Mouse (Mus musculus) CH12.LX (cell line): ENCODE results near the gene Mettl24. TPM values are rescaled to one million over a fixed set of nuclear protein-coding genes. Genes with fewer than 3 reads are reported as not detected.

Experiments used
- DNase-seq: peaks from one replicate; pipeline ENCODE4 v3.0.0-alpha.2; 2013; ENCODE audit errors: extremely low read depth
- H3K27ac ChIP-seq: 2 replicates; pipeline ENCODE4 v1.5.1; 2012; ENCODE audit warnings: low read depth, mild to moderate bottlenecking, control low read depth, moderate library complexity; ENCODE audit not compliant: insufficient read depth
- H3K27me3 ChIP-seq: replicated peaks from 2 replicates; pipeline ENCODE3; 2012; ENCODE audit warnings: inconsistent platforms
- H3K36me3 ChIP-seq, 2 experiments: replicated peaks in 1 of 2; 2 replicates each; pipeline versions ENCODE3 to v1.6.1; 2012; ENCODE audit warnings: inconsistent platforms in 1 of 2, low read length in 1 of 2, mild to moderate bottlenecking in 1 of 2, mixed read lengths in 1 of 2, moderate library complexity in 1 of 2; ENCODE audit not compliant: control insufficient read depth in 1 of 2, insufficient read depth in 1 of 2
- H3K4me1 ChIP-seq, 2 experiments: 2 replicates each; pipeline ENCODE4 v1.6.1; 2012; ENCODE audit warnings: inconsistent platforms in 1 of 2, moderate library complexity in 1 of 2; ENCODE audit not compliant: insufficient read depth in 2 of 2, control insufficient read depth in 1 of 2
- H3K4me2 ChIP-seq: 2 replicates; pipeline ENCODE4 v1.6.1; 2012; ENCODE audit warnings: low read depth, mild to moderate bottlenecking, control low read depth; ENCODE audit not compliant: poor library complexity, insufficient read depth, severe bottlenecking
- H3K4me3 ChIP-seq, 3 experiments: fragments of 150-350 bp in 1 of 3; sonication (generic) in 1 of 3; replicated peaks in 1 of 3; 2 replicates each; pipeline versions ENCODE3 to v1.5.1; 2011 to 2012; ENCODE audit warnings: low read depth in 2 of 3, low read length in 2 of 3, mild to moderate bottlenecking in 2 of 3, moderate library complexity in 2 of 3, control low read depth in 1 of 3, improper control_type of control experiment in 1 of 3, inconsistent platforms in 1 of 3, mixed read lengths in 1 of 3; ENCODE audit not compliant: poor library complexity in 1 of 3
- H3K79me2 ChIP-seq: replicated peaks from 2 replicates; pipeline ENCODE4 v1.6.1; 2012; ENCODE audit warnings: mild to moderate bottlenecking, moderate library complexity; ENCODE audit not compliant: control insufficient read depth, poor library complexity, insufficient read depth, severe bottlenecking; ENCODE audit errors: extremely low read depth
- H3K9ac ChIP-seq: 2 replicates; pipeline ENCODE4 v1.6.1; 2012; ENCODE audit warnings: low read depth, mild to moderate bottlenecking, control low read depth, moderate library complexity; ENCODE audit not compliant: insufficient read depth
- H3K9me3 ChIP-seq: replicated peaks from 2 replicates; pipeline ENCODE3; 2012; ENCODE audit warnings: low read length, inconsistent platforms, mixed read lengths
- CHD1 ChIP-seq: IDR thresholded peaks from 2 replicates; pipeline ENCODE4 v1.6.1; 2012; ENCODE audit warnings: low read depth, low read length, improper control_type of control experiment, inconsistent platforms
- ELF1 ChIP-seq: IDR thresholded peaks from 2 replicates; pipeline ENCODE4 v1.6.1; 2014; ENCODE audit warnings: low read depth, mild to moderate bottlenecking, inconsistent platforms, low read length, improper control_type of control experiment
- HCFC1 ChIP-seq: IDR thresholded peaks from 2 replicates; pipeline ENCODE4 v1.6.1; 2012; ENCODE audit warnings: low read depth, mild to moderate bottlenecking, inconsistent platforms, low read length, improper control_type of control experiment
- JUND ChIP-seq: conservative IDR thresholded peaks from 2 replicates; pipeline ENCODE4 v1.6.1; 2011; ENCODE audit warnings: low read depth, low read length, improper control_type of control experiment
- MAFK ChIP-seq: IDR thresholded peaks from 2 replicates; pipeline ENCODE4 v1.6.1; 2011; ENCODE audit warnings: low read length, improper control_type of control experiment; ENCODE audit not compliant: insufficient replicate concordance
- MAX ChIP-seq: IDR thresholded peaks from 2 replicates; pipeline ENCODE4 v1.6.1; 2011; ENCODE audit warnings: low read length, improper control_type of control experiment
- MEF2A ChIP-seq: IDR thresholded peaks from 2 replicates; pipeline ENCODE4 v1.6.1; 2014; ENCODE audit warnings: low read depth, mild to moderate bottlenecking, inconsistent platforms, low read length, improper control_type of control experiment, borderline replicate concordance
- MXI1 ChIP-seq: IDR thresholded peaks from 2 replicates; pipeline ENCODE4 v1.6.1; 2011; ENCODE audit warnings: mild to moderate bottlenecking, low read depth, low read length, improper control_type of control experiment
- MYC ChIP-seq: IDR thresholded peaks from 2 replicates; pipeline ENCODE4 v1.6.1; 2011; ENCODE audit warnings: low read depth, mild to moderate bottlenecking, improper control_type of control experiment, low read length
- PAX5 ChIP-seq: IDR thresholded peaks from 2 replicates; pipeline ENCODE4 v1.6.1; 2012; ENCODE audit warnings: low read length, inconsistent platforms, mixed read lengths
- RCOR1 ChIP-seq: conservative IDR thresholded peaks from 2 replicates; pipeline ENCODE4 v1.6.1; 2012; ENCODE audit warnings: low read depth, mild to moderate bottlenecking, inconsistent platforms, low read length, improper control_type of control experiment
- dilution Hi-C: fragments of 300-500 bp; cut with MboI; formaldehyde crosslinking; loops from 2 replicates; pipeline ENCODE4 v1.14.3; 2020; ENCODE audit warnings: low sequenced_read_pairs; ENCODE audit not compliant: extremely low pct_unique_long_range_greater_than_20kb, extremely low pct_ligation_motif_present
- in situ Hi-C: fragments of 300-500 bp; cut with MboI; formaldehyde crosslinking; loops from 3 replicates; pipeline ENCODE4 v1.14.3; 2019; ENCODE audit warnings: low sequenced_read_pairs, low pct_ligation_motif_present, low pct_unique_long_range_greater_than_20kb, mixed read lengths
- polyA plus RNA-seq: library from polyadenylated mRNA; unstranded; fragments of >175 nt; gene quantifications from 2 replicates; pipeline ENCODE4 v1.2.1, GENCODE M21; 2012; ENCODE audit warnings: low read depth; ENCODE audit not compliant: insufficient read length
- total RNA-seq, 2 experiments: library from RNA; depleted of rRNA; stranded (reverse); fragments of 300-350 nt in 1 of 2; fragments of >200 nt in 1 of 2; gene quantifications; 2 replicates each; pipeline ENCODE4 v1.2.3; 2012 to 2014

Mettl24 gene
- total and polyA plus RNA-seq, 3 experiments, result not detected

DNA sequence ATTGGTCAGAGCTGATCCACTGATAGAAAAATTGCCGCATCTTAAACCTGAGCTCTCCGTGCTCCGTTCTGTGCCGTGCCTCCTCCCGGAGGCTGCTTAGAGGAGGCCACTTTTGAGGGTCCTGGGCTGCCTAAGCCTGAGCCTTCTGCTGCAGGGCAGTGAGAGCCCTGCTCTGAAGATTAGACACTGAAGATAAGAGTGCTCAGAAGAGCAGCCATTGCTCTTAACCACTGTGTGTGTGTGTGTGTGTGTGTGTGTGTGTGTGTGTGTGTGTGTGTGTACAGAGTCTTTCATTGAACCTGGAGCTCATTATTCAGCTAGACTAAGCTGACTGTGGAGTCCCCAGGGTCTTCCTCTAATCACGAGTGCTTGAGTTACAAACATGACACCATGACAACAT is 53.1 kb downstream of the Mettl24 start:
- no peak for DNase-seq
- Histone ChIP-seq H3K4me1 (no peaks in the 10 kb centered on the region), H3K4me3 (no peak overlapping the region), H3K27ac (no peak overlapping the region), H3K27me3 (no peaks in the 10 kb centered on the region), H3K79me2 (no peaks in the 10 kb centered on the region), H3K9ac (no peak overlapping the region), H3K4me2 (no peak overlapping the region), H3K9me3 (no peaks in the 10 kb centered on the region), H3K36me3 (no peaks in the 10 kb centered on the region)
- dilution Hi-C loops (no loop called here), in situ Hi-C loops (no loop called here)
- TF ChIP-seq HCFC1 (no peak), MYC (no peak), ELF1 (no peak), MAX (no peak), MEF2A (no peak), CHD1 (no peak), MAFK (no peak), JUND (no peak)

DNA sequence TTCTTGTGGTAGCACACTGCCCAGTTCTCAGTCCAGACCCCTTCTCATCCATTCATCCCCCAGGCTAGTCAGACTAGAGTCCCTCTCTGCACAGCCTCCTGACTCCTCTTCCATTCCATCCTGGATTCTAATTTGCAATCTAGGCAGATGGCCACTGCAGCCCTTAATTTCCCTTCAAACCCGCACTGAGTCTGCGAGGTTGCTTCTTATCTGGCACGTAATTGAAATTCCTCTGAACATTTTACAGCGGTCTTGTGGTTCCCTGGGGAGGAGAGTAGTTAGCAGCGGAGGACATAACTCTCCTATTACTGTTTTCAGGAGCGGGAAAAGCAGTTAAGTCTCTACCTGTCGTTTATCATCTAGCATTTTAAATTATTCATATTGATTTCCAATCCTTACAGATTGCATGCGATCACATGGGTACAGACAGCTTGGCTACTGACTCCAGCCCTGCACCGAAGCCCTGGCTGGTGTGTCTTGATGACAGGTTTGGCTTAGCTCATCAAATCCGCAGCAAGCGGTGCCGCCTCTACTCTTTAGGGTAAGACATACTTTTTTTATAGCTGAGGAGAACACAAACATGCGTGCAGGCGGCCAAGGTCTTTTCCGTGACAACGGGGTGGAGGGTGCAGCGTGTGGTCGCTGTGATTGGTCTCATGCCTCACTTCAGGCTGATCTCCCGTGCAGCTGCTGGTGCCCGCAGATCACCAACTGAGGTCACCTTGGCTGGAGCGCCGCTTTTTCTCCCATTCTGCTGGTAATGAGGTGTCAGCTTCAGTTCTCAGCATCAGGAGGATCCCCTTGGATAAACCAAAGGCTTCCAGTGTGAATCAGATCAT is 54.4 kb downstream of the Mettl24 start:
- Histone ChIP-seq H3K79me2 (no peaks in the 10 kb centered on the region), H3K27me3 (no peaks in the 10 kb centered on the region), H3K27ac (no peak overlapping the region), H3K4me2 (no peak overlapping the region), H3K4me1 (no peaks in the 10 kb centered on the region), H3K36me3 (no peaks in the 10 kb centered on the region), H3K9me3 (no peaks in the 10 kb centered on the region), H3K9ac (no peak overlapping the region), H3K4me3 (no peak overlapping the region)
- TF ChIP-seq RCOR1 (no peak), PAX5 (no peak), MEF2A (no peak), MXI1 (no peak)
- in situ Hi-C loops, result no loop called here
- DNase-seq, result no peak
- dilution Hi-C loops, result no loop called here

DNA sequence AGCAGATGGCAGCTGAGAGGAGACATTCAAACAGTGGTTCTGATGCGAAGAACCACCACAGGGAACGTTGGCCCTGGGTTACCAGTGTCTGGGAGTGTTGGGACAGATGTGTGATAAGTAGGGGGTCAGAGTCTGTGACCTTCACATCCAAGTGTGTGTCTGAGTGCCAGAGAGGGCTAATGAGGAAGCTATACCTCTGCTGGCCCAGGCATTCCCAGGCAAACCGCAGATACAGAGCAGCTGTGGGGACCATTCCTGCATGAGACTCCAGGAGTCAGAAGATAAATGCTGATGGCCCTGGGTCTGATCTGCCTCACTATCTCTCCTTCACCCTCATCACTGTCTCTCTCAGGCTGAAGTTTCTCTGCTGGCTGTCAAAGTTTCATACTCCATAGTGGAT is 57.6 kb downstream of the Mettl24 start:
- Histone ChIP-seq H3K27me3 (no peaks in the 10 kb centered on the region), H3K4me3 (no peak overlapping the region), H3K9me3 (no peaks in the 10 kb centered on the region), H3K9ac (no peak overlapping the region), H3K27ac (no peak overlapping the region), H3K4me2 (no peak overlapping the region), H3K4me1 (no peaks in the 10 kb centered on the region), H3K36me3 (no peaks in the 10 kb centered on the region), H3K79me2 (no peaks in the 10 kb centered on the region)
- DNase-seq, result no peak
- in situ Hi-C loops, result no loop called here
- dilution Hi-C loops, result no loop called here
- TF ChIP-seq JUND, result no peak
